Mouse (Mus musculus) liver, embryonic 14.5 days (tissue): ENCODE data around the gene BC016579.

Experiments
- CTCF ChIP-seq: IDR thresholded peaks from 2 replicates; pipeline ENCODE4 v1.5.1; 2016; ENCODE audit warnings: antibody characterized with exemption, low read depth, control low read depth
- EP300 ChIP-seq: IDR thresholded peaks from 2 replicates; pipeline ENCODE4 v1.6.1; 2016; ENCODE audit warnings: antibody characterized with exemption, low read depth

GRCm38 (mm10) chr16:45635826-45636225 is 18.0 kb downstream of the BC016579 start:
- no peak for TF ChIP-seq CTCF
- TF ChIP-seq EP300: no peak
